Mouse (Mus musculus) brain, embryonic 18.5 days (tissue): Measurements from ENCODE around the gene Elovl6.

ENCODE experiments used
- DNase-seq: peaks from one replicate; pipeline ENCODE4 v3.0.0-alpha.2; 2012; ENCODE audit warnings: low read depth, low spot score

Gene Elovl6

DNA sequence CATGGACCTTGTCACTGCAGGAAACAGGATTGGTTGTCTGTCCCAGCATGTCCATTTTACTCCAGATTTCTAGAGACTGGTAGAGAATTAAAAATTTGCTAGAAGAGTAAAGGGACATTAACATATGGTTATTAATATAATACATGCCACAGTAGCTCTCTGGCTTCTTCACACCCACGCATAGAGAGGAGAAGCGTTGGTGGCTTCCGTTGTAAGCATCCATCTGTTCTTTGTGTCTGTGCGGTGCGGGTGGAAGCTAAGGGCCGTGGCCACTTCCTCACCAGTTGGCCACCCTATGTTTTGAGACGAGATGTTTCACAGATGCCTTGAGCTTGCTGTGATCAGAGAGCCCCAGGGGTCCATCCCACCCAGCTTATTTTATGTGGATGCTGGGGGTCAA lies 109.5 kb downstream of the Elovl6 start:
- DNase-seq: no peak

DNA sequence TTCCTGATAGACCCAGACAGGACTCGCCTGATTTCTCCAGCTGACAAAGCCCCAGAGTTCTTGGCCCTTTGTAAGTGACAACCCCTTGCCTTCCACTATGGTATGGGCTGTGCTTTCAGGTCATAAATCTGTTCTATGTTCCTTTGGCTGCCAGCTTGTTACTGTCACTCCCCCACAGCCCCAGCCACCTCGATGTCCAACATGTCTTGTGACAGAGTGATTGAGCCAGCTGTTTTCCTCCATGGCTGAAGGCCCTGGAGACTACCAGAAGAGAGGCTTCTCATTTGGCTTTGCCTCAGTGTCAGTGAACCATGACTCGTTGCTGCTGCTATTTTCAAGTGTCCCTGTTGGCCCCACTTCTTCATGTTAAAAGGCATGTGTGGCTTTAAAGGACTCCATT lies 113.3 kb downstream of the Elovl6 start:
- DNase-seq: no peak

DNA sequence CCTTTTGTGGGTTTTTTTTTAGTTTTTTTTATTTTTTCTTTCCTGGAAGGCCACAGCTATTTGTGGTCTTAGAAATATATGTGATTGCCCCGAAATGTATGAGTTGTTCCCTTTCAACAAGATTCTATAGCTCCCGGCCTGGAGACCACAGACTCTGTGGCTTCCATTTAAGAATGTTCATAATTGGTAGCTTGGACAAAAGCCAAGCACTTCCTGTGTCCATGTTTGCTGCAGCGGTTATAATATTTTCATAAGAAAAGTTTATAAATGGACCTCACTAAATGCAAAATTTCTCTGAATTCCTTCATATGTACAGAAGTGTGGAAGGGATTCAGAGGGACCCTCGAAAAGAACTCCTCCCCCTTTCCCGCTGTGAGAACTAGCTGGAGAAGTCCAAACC lies 114.6 kb downstream of the Elovl6 start:
- no peak for DNase-seq

DNA sequence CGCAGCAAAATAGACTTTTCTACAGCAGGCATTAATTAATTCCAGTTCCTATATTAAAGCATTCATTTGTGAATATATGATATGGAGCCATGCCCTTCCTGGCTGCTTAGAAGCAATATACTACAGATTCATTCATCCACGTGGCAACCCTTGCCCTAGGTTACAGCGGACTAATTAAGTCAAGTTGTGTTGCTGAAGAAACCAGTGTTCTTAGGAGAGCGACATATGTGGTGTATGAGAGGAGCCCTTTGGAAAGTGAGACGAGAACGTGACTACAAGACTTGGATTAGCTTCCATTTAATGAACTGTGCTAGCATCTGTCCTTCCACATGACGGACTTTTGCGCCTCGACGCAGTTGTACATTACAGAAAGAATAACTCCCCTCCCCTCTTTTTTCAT lies 115.2 kb downstream of the Elovl6 start:
- DNase-seq: no peak

DNA sequence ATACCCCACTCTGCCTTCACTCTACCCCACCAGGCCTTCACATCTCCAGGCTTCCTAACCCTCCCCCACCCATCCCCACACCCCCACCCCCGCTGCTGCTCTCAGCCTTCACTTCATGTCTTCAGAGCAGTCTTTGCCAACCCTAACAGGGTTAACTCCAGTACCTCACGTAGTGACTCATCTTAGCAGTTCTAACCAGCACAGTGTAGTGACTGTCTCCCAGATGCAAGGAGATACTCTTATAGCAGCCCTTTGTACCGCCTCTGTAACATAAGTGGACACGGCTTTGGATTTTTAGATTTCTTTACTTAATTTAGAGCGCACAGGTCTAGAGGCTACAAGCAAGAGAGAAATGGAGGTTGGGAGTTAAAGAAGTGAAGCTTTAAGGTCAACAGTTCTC lies 116.4 kb downstream of the Elovl6 start:
- no peak for DNase-seq

DNA sequence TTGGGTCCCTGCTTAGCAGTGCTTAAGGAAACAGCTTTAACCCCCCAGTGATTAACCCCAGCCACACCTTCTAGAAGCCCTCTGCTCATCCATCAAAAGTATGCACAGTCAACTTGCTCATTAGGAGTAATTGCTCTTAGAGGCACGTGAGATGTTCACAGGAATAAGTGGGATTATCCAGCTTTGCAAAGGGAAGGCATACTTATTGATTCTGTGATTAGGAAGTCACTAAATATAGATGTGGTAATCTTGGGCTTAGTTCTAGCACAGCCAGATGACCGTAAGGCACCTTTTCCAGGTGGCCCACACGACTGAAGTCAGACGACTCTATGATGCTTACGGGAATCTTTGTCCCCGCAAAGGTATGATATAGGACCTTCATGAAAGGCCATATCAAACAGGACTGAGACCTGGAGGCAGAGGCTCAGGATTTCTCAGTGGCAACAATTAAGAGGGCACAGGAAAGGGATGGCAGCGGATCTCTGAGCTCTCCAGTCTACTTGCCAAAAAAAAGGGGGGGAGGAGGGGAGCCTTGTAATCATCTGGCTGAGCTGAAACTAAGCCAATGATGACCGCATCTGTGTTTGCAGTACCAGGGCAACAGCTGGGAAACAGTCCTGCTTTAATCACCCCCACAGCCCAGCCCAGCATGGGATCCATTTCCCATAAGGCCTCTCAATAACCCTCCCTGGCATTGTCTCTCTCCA lies 117.6 kb downstream of the Elovl6 start:
- DNase-seq: no peak

DNA sequence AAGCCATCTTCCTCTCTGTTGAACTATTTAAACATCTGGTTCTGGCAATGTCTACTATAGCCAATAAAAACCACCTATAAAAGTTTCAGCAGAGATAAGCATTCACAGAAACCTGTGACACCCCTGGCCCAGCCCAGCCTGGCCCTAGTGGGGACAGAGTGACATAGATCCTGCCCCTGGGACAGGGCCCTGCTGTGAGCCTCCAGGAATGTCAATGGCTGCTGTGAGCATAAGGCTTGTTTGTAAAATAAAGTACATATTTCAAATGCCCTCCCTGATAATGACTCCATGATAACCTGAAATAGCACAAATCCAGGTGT lies 118.1 kb downstream of the Elovl6 start:
- no peak for DNase-seq

DNA sequence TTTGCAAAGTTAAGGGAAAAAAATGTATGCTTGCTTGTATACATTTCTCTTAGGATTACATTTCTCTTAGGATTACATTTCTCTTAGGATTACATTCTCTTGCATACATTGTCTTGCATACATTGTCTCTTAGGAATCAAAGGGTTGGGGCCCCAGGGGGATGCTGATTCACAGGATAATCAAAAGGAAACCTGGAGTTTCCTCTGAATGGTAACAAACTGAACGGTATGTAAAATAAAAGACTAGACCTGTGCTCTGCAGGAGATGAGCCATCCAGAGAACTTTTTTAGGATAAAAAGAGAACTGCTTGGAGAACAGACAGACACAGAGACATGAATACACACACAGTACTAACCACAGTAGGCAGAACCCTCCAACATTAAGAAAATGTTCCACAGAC lies 118.8 kb downstream of the Elovl6 start:
- no peak for DNase-seq

DNA sequence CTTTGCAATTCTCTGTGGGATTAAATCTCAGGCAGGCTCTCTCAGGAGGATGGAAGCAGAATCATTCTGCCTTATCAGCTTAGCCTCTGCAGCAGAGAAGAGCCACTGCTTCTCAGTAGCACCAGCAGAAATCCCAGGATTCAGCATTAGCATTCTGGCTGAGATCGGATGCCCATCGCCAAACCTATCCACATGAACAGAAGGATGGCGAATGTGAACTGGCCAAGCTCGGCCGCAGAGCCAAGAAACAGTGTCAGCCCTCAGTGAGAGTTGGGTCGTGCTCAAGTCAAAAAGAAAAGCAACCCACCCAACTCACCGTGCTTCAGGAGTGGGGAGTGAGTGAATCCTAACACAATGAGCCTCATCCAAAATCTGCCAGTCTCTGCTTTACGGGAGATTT lies 119.6 kb downstream of the Elovl6 start:
- DNase-seq: no peak

DNA sequence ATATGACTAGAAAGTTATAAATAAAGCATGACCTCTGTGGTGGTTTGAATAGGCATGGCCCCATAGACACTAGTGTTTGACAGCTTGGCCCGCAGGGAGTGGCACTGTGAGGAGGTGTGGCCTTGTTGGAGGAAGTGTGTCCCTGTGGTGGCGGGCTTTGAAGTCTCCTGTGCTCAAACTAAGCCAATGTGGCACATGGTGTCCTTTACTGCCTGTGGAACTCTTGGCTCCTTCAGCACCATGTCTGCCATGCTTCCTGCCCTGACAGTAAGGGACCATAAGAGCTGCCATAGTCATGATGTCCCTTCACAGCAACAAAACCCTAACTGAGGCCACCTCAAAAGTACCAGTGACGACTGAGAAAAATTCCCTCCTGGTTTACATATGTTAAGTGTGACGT lies 120.3 kb downstream of the Elovl6 start:
- DNase-seq: no peak

DNA sequence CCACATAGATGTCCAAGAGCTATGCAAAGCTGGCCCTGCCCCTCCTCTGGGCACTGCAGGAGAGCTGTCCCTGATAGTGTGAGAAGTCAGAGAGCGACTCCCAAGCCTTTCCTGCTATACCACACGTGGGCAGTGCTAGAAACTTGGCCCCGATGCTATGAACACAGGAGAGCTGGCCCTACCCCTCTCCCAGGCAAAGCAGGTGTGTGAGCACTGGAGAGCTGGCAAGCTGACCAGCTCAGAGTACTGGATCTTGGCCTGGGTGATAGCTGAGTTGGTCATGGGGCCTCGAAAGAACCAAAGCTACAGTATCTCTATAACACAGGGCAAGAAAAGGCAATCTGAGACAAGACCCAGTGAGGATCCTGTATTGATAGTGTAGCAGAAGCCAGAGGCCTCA lies 124.4 kb downstream of the Elovl6 start:
- DNase-seq: no peak

DNA sequence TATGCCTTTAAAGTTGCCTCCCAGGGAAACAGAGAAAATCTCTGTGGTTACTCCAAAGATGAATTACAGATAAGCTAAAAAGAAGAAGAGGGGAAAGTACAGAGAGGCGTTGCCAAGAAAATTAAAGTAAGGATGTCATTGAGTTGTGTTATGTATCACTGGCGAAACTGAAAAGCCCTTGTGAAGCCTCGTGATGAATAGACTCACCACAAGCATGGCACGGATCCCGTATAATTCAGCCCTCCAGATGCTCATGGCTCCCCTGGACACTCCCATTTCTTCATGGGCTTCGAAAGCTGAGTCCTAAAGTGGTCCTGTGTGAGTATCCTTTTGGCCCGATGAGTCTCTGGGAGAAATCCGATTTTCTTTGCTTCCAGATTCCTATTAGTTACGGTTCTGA lies 125.1 kb downstream of the Elovl6 start:
- no peak for DNase-seq

DNA sequence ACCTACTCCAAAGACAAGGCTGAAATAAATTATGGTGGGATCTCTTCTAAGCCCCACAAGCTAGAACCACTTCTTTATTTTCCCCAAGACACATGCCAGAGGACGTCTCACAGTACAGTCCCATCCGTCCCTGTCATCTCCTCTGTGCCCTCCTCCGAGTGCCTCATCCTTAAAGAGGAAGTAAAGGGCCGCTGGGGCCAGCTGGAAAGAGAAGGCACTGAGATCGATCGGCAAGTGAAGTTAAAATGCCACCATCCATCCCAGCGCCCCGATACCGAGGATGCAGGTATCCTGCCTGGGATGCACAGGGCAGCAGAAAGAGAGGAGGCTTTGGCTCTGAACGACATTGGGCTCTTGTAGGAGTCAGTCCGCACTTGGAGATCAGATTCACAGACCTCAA lies 125.6 kb downstream of the Elovl6 start:
- no peak for DNase-seq

DNA sequence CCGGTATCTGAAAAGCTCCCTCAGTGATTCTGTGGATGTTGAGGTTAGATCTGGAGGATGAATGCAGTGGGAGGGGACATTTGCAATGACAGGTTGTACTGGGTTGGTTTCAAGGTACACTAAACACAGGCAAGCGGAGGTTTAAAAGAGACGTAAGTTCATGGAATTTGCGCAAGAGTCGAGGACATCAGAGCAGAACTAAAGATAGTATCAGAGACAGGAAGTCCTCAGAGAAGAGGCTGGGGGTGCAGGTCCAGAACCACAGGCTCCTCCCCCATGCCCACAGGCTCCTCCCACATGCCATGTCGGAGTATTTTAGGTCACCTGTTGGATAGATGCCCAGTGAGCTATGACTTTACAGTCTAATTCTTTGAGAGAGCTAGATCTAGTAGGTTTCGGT lies 126.6 kb downstream of the Elovl6 start:
- no peak for DNase-seq

DNA sequence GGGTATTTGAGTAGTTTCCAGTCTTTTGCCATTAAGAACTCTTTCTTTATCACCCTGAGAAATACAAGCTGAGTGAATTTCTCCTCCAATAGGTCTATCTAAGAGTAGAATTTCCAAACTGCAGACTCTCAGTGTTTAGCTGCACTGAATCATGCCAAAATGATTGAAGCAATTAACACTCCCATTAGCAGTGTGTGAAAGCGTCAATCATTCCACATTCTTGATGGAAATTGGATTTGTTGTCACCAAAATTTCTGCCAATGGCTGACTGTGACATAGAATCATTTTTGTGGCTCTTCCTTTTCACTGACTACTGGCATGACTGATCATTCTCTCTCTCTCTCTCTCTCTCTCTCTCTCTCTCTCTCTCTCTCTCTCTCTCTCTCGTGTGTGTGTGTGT lies 131.8 kb downstream of the Elovl6 start:
- DNase-seq: no peak

DNA sequence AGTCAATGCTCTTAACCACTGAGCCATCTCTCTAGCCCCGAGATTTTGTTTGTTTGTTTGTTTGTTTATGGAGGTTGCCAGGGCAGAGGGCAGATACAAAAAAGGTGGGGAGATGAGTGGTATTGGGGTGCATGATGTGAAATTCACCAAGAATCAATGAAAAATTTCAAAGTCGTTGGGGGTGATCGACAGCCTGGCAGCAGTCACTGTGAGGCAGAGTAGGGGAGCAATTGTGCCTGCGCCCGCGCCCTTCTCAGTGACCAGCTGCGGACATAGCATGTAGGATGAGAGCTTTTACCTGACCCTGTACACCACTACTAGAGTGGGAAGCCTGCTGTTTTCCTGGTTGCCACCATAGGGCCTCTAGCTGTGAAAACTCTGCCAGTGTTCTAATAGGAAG lies 143.8 kb downstream of the Elovl6 start:
- DNase-seq: no peak

DNA sequence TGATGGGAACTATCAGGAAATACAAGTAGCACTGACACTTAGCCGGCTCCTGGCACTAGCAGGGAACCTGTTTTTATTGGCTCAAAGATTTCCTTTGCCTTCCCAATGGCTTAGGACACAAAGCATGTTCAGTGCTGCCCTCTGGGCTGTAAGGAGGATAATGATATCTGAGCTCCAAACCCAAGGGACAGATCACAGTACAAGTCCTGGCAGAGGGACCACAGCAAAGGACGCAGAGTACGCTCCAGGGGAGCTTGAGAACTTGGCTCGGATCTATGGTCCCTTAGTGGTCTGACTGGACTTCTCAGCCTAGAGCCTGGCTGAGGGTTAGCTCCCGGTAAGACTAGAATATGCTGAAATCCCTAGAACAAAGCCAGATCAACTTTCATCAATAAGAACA lies 148.1 kb downstream of the Elovl6 start:
- no peak for DNase-seq

DNA sequence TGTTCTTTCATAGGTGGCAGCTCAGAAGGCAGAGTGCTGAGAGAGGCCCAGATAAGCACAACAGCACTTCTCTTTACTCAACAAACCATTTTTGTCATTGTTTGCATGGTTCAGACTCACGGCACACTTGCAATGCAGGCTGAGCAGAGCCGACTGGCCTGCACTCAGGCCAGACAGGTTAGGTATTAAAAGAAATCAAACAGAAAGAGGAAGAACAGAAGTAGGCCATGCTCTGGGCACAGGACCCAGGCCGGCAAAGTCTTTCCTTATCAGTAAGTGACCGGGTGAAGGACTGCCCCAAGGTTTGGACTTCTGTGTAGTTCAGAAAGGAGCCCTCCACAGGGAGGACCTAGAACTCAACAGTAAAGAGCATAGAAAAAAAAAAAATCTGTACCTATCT lies 149.7 kb downstream of the Elovl6 start:
- no peak for DNase-seq

DNA sequence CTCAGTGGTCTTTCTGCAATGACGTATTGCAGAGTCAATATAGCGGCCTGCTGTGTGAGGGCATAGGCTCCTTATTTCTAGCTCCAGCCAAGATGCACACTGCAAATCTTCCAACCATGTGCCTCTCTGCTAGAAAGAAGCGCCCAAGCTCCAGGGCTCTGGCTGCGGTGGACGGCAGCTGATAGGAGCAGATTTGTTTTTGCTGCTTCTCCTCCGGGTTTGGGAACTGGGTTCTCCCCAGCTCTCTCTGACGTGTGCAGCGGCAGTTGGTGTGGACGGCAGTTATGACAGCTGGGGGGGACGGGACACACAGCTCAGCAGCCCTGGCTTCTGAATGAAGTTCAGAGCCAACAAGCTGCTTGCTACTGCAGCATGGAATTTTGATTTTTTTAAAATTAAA lies 150.2 kb downstream of the Elovl6 start:
- DNase-seq: no peak

DNA sequence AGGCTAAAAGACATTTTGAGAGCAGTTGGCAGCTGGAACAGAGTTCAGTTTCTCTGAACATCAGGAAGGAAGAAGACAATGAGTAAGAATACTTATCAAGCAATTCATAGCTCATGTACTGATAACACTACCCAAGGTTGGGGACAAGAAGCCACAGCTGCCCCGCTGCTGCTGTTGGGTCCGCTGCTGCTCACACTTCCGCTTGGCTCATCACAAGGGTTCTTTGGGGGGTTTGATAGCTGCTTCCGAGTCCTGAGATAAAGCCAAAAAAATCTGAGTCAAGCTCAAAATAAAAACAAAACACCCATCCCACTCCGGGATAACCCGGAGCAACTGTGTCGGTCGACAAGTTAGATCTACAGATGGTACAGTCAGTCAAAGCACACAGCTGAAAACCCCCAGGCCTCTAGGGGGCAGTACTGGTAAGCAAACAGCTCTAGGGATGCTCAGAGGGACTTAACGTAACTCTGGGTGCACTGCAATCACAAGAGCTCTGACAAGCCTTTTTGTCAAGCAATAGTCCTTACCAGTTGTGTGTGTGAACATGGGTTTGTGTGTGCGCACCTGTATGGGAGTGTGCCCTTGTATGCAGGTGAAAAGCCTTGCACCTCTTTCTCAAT lies 151.0 kb downstream of the Elovl6 start:
- no peak for DNase-seq

DNA sequence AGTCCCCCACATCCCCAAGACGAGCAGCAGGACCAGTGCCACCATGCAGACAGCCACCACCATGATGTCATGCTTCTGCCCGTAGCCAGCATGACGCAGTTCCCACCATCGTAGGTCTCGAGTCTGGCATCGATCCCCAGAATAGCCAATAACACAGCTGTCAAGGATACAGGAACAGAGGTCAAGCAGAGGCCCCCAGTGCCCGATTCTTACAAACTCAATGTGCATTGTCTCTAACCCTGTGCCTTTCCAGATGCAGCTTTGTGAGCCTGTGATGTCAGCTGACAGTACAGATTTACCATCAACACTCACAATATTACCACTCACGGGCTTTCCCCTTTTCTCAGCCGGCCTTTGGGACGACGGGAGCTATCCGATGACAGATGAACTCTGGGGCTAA lies 154.0 kb downstream of the Elovl6 start:
- DNase-seq: no peak

DNA sequence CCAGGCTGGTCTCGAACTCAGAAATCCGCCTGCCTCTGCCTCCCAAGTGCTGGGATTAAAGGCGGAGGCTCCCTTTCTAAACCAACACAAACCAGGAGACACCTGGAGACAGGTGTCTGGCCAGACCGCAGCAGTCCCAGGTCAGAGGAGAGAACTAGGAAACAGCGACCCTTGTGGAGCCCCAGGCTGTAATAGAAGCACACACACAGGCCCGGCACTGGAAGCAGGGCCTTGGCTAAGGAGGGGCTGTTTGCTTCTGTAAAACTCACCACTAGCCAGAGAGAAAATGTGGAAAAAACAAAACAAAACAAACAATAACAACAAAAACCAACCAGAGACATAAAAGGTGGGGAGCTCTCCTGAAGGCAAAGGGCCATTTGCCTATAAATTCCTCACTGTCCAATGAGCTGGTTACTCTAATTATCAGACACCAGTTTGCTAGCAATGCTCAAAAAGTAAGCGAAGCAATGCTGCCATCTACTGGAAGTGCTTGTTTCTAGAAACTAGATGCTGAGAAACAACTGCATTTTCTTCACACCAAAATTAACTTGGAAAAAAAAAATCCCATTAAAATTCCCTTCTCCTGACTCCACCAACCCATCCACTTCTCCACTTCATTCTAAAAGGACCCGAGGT lies 154.7 kb downstream of the Elovl6 start:
- DNase-seq: no peak

DNA sequence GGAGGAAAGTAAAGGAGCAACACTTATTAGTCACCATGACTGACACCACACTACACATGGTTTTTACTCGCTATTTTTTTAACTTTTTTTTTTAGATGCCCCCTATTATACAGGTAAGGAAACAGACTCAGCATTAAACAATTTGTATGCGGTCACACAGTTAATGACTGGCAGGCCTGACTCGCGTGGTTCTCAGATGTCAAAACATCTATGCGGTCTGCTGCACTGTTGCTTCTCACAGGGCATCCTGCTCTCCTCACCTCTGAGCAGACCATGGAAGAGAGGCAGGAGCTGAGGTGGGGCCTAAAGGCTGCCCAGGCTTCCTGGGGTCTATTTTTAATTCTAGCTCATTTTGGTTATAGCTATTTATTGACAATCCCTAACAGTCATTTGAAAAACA lies 155.3 kb downstream of the Elovl6 start:
- DNase-seq: no peak
